Mouse (Mus musculus) liver, embryonic 16.5 days (tissue): Measurements from ENCODE around the gene Clec12a. TPM values are rescaled to one million over a fixed set of nuclear protein-coding genes. Genes with fewer than 3 reads are reported as not detected.
"Not testable (repeated sequence)": the region's sequence is repeated elsewhere in the genome, so short reads cannot be mapped to it uniquely, and the experiment has no call there.

Experiments used
- ATAC-seq: fragments of 200-750 bp; cut with Nextera tagmentation; 2 replicates; pipeline ENCODE4 v1.8.0; 2017; ENCODE audit warnings: low read depth, mild to moderate bottlenecking, moderate number of reproducible peaks, moderate library complexity
- H3K27ac ChIP-seq: fragments of 300-500 bp; sonication (generic); 2 replicates; pipeline ENCODE4 v1.5.1; 2014; ENCODE audit warnings: mild to moderate bottlenecking, low read length
- H3K27me3 ChIP-seq: fragments of 300-500 bp; sonication (generic); 2 replicates; pipeline ENCODE4 v1.6.1; 2014; ENCODE audit warnings: low read depth, low read length, mixed read lengths; ENCODE audit not compliant: control insufficient read depth, insufficient read depth
- H3K36me3 ChIP-seq: fragments of 300-500 bp; sonication (generic); 2 replicates; pipeline ENCODE4 v1.6.1; 2014; ENCODE audit warnings: mild to moderate bottlenecking; ENCODE audit not compliant: control insufficient read depth, insufficient read depth
- H3K4me1 ChIP-seq: fragments of 300-500 bp; sonication (generic); 2 replicates; pipeline ENCODE4 v1.6.1; 2014; ENCODE audit warnings: low read depth, low read length, mixed read lengths; ENCODE audit not compliant: control insufficient read depth
- H3K4me2 ChIP-seq: fragments of 300-500 bp; sonication (generic); 2 replicates; pipeline ENCODE4 v1.6.1; 2014; ENCODE audit warnings: low read depth, low read length, mixed read lengths
- H3K4me3 ChIP-seq: fragments of 300-500 bp; sonication (generic); 2 replicates; pipeline ENCODE4 v1.5.1; 2014; ENCODE audit warnings: low read depth, mild to moderate bottlenecking, low read length
- H3K9ac ChIP-seq: fragments of 300-500 bp; sonication (generic); 2 replicates; pipeline ENCODE4 v1.6.1; 2014; ENCODE audit warnings: low read depth, low read length
- H3K9me3 ChIP-seq: fragments of 300-500 bp; sonication (generic); replicated peaks from 2 replicates; pipeline ENCODE4 v1.6.1; 2016; ENCODE audit warnings: low read length; ENCODE audit not compliant: control insufficient read depth
- WGBS: fragments of 180-500 bp; shearing (Covaris S2); extraction: QIAGEN DNeasy Blood & Tissue Kit; methylation state at CpG from one replicate; pipeline ENCODE4 v1.1.7; 2014; ENCODE audit not compliant: insufficient replicate concordance; 5-methylcytosine and 5-hydroxymethylcytosine counted together
- polyA plus RNA-seq: library from polyadenylated mRNA; unstranded; fragments of >200 nt; fragmentation: Nextera tagmentation; extraction: Ambion mirVana; gene quantifications from 2 replicates; pipeline ENCODE4 v1.2.1, GENCODE M21; 2015

Clec12a gene
- 13.1 and 13.7 TPM in 2 replicates for polyA plus RNA-seq

- not testable (repeated sequence) for ATAC-seq, H3K27me3 ChIP-seq, H3K4me1 ChIP-seq, H3K27ac ChIP-seq, H3K9me3 ChIP-seq, H3K4me3 ChIP-seq, H3K9ac ChIP-seq, H3K36me3 ChIP-seq, H3K4me2 ChIP-seq
- 54% methylated on average over 4 of the region's 4 CpGs for WGBS
Measured at GRCm38 (mm10) chr6:129342391-129342790, at the start of gene Clec12a. Gene Clec12a (plus strand): TSS chr6:129342691.

GRCm38 (mm10) chr6:129304180-129304579 lies 38.3 kb upstream of the Clec12a start:
- no peaks in the 10 kb centered on the region for H3K4me1 ChIP-seq
- no peak overlapping the region for H3K9ac ChIP-seq
- no peaks in the 10 kb centered on the region for H3K27me3 ChIP-seq
- no peaks in the 10 kb centered on the region for H3K9me3 ChIP-seq
- H3K27ac ChIP-seq = no peak overlapping the region
- H3K4me2 ChIP-seq = no peak overlapping the region
- H3K36me3 ChIP-seq = no peaks in the 10 kb centered on the region
- ATAC-seq = no peak
- 15% methylated on average over 1 of the region's 1 CpGs for WGBS
- H3K4me3 ChIP-seq = no peak overlapping the region

GRCm38 (mm10) chr6:129312499-129312898 lies 30.0 kb upstream of the Clec12a start:
- Histone ChIP-seq H3K4me3 (no peak overlapping the region), H3K27ac (no peak overlapping the region), H3K27me3 (no peaks in the 10 kb centered on the region), H3K9me3 (no peaks in the 10 kb centered on the region), H3K4me2 (no peak overlapping the region), H3K9ac (no peak overlapping the region), H3K4me1 (no peaks in the 10 kb centered on the region), H3K36me3 (no peaks in the 10 kb centered on the region)
- 51% methylated on average over 3 of the region's 3 CpGs for WGBS
- no peak for ATAC-seq

DNA sequence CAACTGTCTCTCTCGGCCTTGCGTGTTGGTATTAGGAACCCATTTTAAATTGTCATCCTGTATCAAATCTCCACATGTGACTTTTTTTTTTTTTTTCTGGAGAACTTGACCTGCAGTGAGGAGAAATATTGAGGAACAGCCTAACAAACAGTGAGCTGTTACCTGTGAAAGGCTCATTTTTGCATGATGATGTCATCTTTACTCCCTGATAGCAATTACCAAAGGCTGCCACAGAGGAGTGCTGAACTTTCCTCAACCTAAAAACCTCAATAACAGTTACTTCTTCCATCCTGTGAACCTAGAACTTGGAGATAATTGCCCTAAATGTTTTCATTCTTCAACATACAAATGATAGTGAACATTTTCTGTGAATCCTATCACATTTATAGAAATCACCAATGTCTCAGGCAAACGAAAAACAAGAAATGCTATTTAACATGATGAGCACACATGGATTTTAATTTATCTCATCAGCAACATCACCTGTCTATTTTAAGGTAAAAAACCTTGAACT lies 27.8 kb upstream of the Clec12a start:
- H3K4me2 ChIP-seq = no peak overlapping the region
- no peaks in the 10 kb centered on the region for H3K36me3 ChIP-seq
- no peak for ATAC-seq
- WGBS = 77% methylated on average over 3 of the region's 3 CpGs
- no peak overlapping the region for H3K9ac ChIP-seq
- no peaks in the 10 kb centered on the region for H3K9me3 ChIP-seq
- H3K27me3 ChIP-seq = no peaks in the 10 kb centered on the region
- H3K27ac ChIP-seq = no peak overlapping the region
- no peak overlapping the region for H3K4me3 ChIP-seq
- no peaks in the 10 kb centered on the region for H3K4me1 ChIP-seq

- H3K27me3 ChIP-seq = no peaks in the 10 kb centered on the region
- H3K9ac ChIP-seq = no peak overlapping the region
- no peak overlapping the region for H3K4me3 ChIP-seq
- 12% methylated on average over 1 of the region's 1 CpGs for WGBS
- no peak overlapping the region for H3K27ac ChIP-seq
- no peak for ATAC-seq
- no peaks in the 10 kb centered on the region for H3K36me3 ChIP-seq
- H3K4me2 ChIP-seq = no peak overlapping the region
- no peaks in the 10 kb centered on the region for H3K9me3 ChIP-seq
- no peaks in the 10 kb centered on the region for H3K4me1 ChIP-seq
Measured at GRCm38 (mm10) chr6:129315698-129316097, 26.8 kb upstream of the Clec12a start.

- WGBS = 47% methylated on average over 2 of the region's 2 CpGs
- Histone ChIP-seq H3K9me3 (no peaks in the 10 kb centered on the region), H3K27ac (no peak overlapping the region), H3K4me2 (no peak overlapping the region), H3K27me3 (no peaks in the 10 kb centered on the region), H3K36me3 (no peaks in the 10 kb centered on the region), H3K9ac (no peak overlapping the region), H3K4me3 (no peak overlapping the region), H3K4me1 (no peaks in the 10 kb centered on the region)
- ATAC-seq = no peak
Measured at GRCm38 (mm10) chr6:129316463-129316862, 26.0 kb upstream of the Clec12a start.

GRCm38 (mm10) chr6:129318395-129318794 lies 24.1 kb upstream of the Clec12a start:
- Histone ChIP-seq H3K27me3 (no peaks in the 10 kb centered on the region), H3K4me1 (no peaks in the 10 kb centered on the region), H3K36me3 (no peaks in the 10 kb centered on the region), H3K9me3 (no peaks in the 10 kb centered on the region), H3K4me3 (no peak overlapping the region), H3K9ac (no peak overlapping the region), H3K27ac (no peak overlapping the region), H3K4me2 (no peak overlapping the region)
- WGBS = 10% methylated on average over 1 of the region's 1 CpGs
- no peak for ATAC-seq

DNA sequence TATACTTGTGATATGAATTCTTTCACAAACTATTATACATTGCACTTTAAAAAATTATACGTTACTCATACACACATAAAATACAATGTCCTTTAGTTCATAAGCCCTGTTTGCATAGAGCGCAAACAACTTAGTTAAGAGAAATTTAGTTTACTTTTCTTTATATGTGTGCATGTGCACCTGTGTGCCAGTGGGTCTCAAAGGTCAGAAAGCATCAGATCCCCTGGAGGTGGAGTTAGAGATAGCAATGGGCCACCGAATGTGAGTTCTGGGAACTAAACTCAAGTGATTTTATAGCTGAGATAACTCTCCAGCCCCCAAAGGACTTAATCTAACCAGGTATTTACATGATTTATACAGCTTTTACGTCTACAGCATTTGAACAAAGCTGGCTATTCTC lies 23.2 kb upstream of the Clec12a start:
- WGBS = 55% methylated on average over 4 of the region's 4 CpGs
- no peak overlapping the region for H3K9ac ChIP-seq
- H3K27ac ChIP-seq = no peak overlapping the region
- H3K4me3 ChIP-seq = no peak overlapping the region
- H3K9me3 ChIP-seq = no peaks in the 10 kb centered on the region
- H3K4me2 ChIP-seq = no peak overlapping the region
- no peak for ATAC-seq
- no peaks in the 10 kb centered on the region for H3K4me1 ChIP-seq
- no peaks in the 10 kb centered on the region for H3K27me3 ChIP-seq
- no peaks in the 10 kb centered on the region for H3K36me3 ChIP-seq

DNA sequence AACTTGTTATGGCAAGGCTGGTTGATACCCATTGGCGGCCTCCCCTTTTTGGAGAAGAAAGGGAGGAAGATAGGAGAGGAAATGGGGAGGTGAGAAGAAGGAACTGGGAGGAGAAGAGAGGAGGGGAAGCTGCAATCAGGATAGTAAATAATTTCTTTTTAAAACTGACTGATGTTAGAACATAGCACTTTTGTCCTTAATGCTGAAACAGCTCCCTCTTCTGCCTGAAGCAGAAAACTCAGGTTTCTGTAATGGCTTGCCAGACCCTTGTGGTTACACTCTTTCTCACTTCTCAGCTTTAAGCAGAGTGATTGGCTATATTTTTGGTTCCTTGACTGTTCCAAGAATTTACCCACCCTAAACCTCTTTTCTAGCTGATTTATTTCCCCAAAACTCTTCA lies 16.5 kb upstream of the Clec12a start:
- no peaks in the 10 kb centered on the region for H3K27me3 ChIP-seq
- no peaks in the 10 kb centered on the region for H3K4me1 ChIP-seq
- no peak overlapping the region for H3K4me3 ChIP-seq
- no peaks in the 10 kb centered on the region for H3K9me3 ChIP-seq
- ATAC-seq = no peak
- H3K9ac ChIP-seq = no peak overlapping the region
- H3K27ac ChIP-seq = no peak overlapping the region
- WGBS = 36% methylated on average over 1 of the region's 1 CpGs
- H3K4me2 ChIP-seq = no peak overlapping the region
- H3K36me3 ChIP-seq = no peaks in the 10 kb centered on the region
